17 mouse cellular contexts compared by ENCODE assay signal in genomic region chr11:57614502-57614901, GRCm38 (mm10).
"Had no signal": no experiment of that assay in that cellular context is flagged by ENCODE, and none has a peak within 500 bp of the region (broad histone marks: within the 10 kb centered on the region; RNA-seq: fewer than 3 reads in every experiment).

No protein-coding gene starts in this region.

- H3K9me3 ChIP-seq: liver, embryonic 13.5 days; liver, embryonic 15.5 days; midbrain, embryonic 12.5 days; neural tube, embryonic 12.5 days; stomach, embryonic 15.5 days had no signal

- H3K4me1 ChIP-seq: liver, embryonic 15.5 days; stomach, embryonic 15.5 days had no signal

- H3K4me3 ChIP-seq: liver, embryonic 13.5 days; liver, embryonic 15.5 days; midbrain, embryonic 12.5 days; myocyte; neural tube, embryonic 12.5 days; stomach, embryonic 15.5 days had no signal

- DNase-seq: liver; liver, embryonic 13.5 days; liver, postnatal 0 days; midbrain, embryonic 14.5 days; right cerebral cortex, postnatal 14 days; thymus, adult 2 months; thymus, postnatal 25 days; thymus, postnatal 4 days had no signal

- H3K9ac ChIP-seq: liver, embryonic 13.5 days; liver, embryonic 15.5 days; liver, postnatal 0 days; lung, embryonic 14.5 days; midbrain, embryonic 12.5 days; neural tube, embryonic 12.5 days; stomach, embryonic 15.5 days had no signal

- H3K27me3 ChIP-seq: neural tube, embryonic 12.5 days; stomach, embryonic 15.5 days had no signal

- H3K4me2 ChIP-seq: liver, embryonic 11.5 days; liver, embryonic 13.5 days; liver, embryonic 15.5 days; lung, embryonic 14.5 days; midbrain, embryonic 12.5 days; neural tube, embryonic 12.5 days; stomach, embryonic 15.5 days had no signal

- H3K27ac ChIP-seq: liver, embryonic 13.5 days; liver, embryonic 15.5 days; midbrain, embryonic 12.5 days; neural tube, embryonic 12.5 days; stomach, embryonic 15.5 days; stomach, postnatal 0 days had no signal

- ATAC-seq: liver, postnatal 0 days; midbrain, embryonic 16.5 days had no signal

- H3K36me3 ChIP-seq: liver, embryonic 13.5 days; liver, embryonic 15.5 days; midbrain, embryonic 12.5 days; neural tube, embryonic 12.5 days; stomach, embryonic 15.5 days had no signal
